26 mouse cellular contexts compared by ENCODE assay signal in the genomic region with DNA sequence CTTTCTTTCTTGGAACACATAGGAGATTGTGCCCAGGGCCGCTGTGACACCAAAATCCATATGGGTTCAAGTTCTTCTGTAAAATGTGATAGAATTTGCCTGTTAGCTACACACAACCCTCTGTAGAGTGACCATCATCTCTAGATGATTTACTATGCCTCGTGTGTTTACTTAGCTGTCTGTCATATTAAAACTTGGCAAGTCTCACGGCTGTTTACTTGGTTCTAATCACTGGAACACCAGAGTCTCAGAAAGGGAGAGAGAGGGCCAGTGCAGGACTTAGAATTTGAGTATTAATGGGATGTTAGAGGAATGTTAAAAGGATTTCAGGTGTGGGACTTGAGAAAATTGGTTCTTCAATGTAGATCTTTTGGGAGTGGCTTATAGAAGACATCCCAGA.
DNase-seq lines count a peak whose midpoint lies in the region; TF ChIP-seq lines count a peak whose summit lies in the region.
"Had no signal": no experiment of that assay in that cellular context is flagged by ENCODE, and none has a peak within 500 bp of the region (broad histone marks: within the 10 kb centered on the region; RNA-seq: fewer than 3 reads in every experiment).

No protein-coding gene starts in this region.

- TF ChIP-seq CTCF in liver, adult 2 months (IDR thresholded peaks at IDR 0.05; ENCODE audit: low read depth, low read length) = no peak

- no peaks in the 10 kb centered on the region for H3K36me3 ChIP-seq in liver, adult 2 months (ENCODE audit: control insufficient read depth, insufficient read depth, low read length)
- H3K36me3 ChIP-seq: embryonic facial prominence, embryonic 13.5 days; embryonic facial prominence, embryonic 15.5 days; forebrain, embryonic 10.5 days; forebrain, embryonic 12.5 days; G1E had no signal

- H3K4me1 ChIP-seq in liver, adult 2 months (ENCODE audit: control insufficient read depth, insufficient read depth, low read length) = peaks cover 3% of the 10 kb centered on the region; the same call in 1 of the 2 replicates

- H3K4me3 ChIP-seq in liver, adult 2 months (ENCODE audit: insufficient read depth, low read depth, low read length) = no peak overlapping the region
- H3K4me3 ChIP-seq: embryonic facial prominence, embryonic 13.5 days; embryonic facial prominence, embryonic 15.5 days; erythroblast, embryonic 14.5 days; forebrain, embryonic 10.5 days; forebrain, embryonic 12.5 days had no signal

- intact Hi-C loops in left cerebral cortex, postnatal 4 days (cut with DNase I) = no loop called here

- no peak for TF ChIP-seq POLR2A in liver, adult 2 months (IDR thresholded peaks at IDR 0.05; ENCODE audit: extremely low read depth, insufficient read depth, low read length)

- no peaks in the 10 kb centered on the region for H3K27me3 ChIP-seq in liver, adult 2 months (ENCODE audit: control insufficient read depth, insufficient read depth, low read length)
- H3K27me3 ChIP-seq: CH12.LX; embryonic facial prominence, embryonic 15.5 days; Patski had no signal

- no peak overlapping the region for H3K27ac ChIP-seq in liver, adult 2 months (replicated peaks; ENCODE audit: insufficient read depth, low read depth, low read length)
- H3K27ac ChIP-seq: embryonic facial prominence, embryonic 13.5 days; embryonic facial prominence, embryonic 15.5 days; forebrain, embryonic 10.5 days; forebrain, embryonic 12.5 days had no signal

- 56% methylated on average over 3 of the region's 3 CpGs for WGBS in liver, adult 2 months

- H3K79me2 ChIP-seq in liver, adult 2 months (ENCODE audit: control insufficient read depth, insufficient read depth, low read length) = no peaks in the 10 kb centered on the region

- H3K9ac ChIP-seq in liver, adult 2 months (ENCODE audit: low read depth, low read length) = no peak overlapping the region
- H3K9ac ChIP-seq: embryonic facial prominence, embryonic 13.5 days; embryonic facial prominence, embryonic 15.5 days; forebrain, embryonic 12.5 days had no signal

- peak; percentile 15 for DNase-seq in liver, adult 2 months (ENCODE audit: extremely low read depth, low read depth, low spot score)
- DNase-seq in liver (no peak), 3T3-L1 (ENCODE audit: low read depth, low spot score) (peak; percentile 55), adipocyte (ENCODE audit: low spot score) (peak; percentile 79)
- peak; percentile 11 for DNase-seq in lung, postnatal 36 days
- DNase-seq in lung, postnatal 4 days = no peak
- no peak for DNase-seq in left cerebral cortex, postnatal 4 days
- DNase-seq: adrenal gland, adult 2 months; adrenal gland, postnatal 10 days; adrenal gland, postnatal 25 days; B cell, adult 2 months; cerebellum, adult 11 months; cerebellum, adult 18-20 months; cerebellum, adult 8-10 months; cerebellum, adult 9-11 months; cerebellum, postnatal 14 days; cerebellum, postnatal 36 days; embryo, embryonic 11 days had no signal

Comparison
In these comparisons a context has a peak if more than half of its experiments do, and no peak if none do; other contexts are left out.
1. DNase-seq: peak in liver, adult 2 months (single experiment), lung, postnatal 36 days (single experiment), 3T3-L1 (single experiment) and adipocyte (single experiment); none in liver (single experiment), lung, postnatal 4 days (0 of 2) and left cerebral cortex, postnatal 4 days (single experiment).